Mouse (Mus musculus) neural tube, embryonic 12.5 days (tissue): ENCODE results near the gene 9930021J03Rik. TPM values are rescaled to one million over a fixed set of nuclear protein-coding genes. Genes with fewer than 3 reads are reported as not detected.

Experiments
- polyA plus RNA-seq: library from polyadenylated mRNA; unstranded; fragments of >200 nt; fragmentation: Nextera tagmentation; extraction: Ambion mirVana; gene quantifications from 2 replicates; pipeline ENCODE4 v1.2.1, GENCODE M21; 2016

Gene 9930021J03Rik
- polyA plus RNA-seq, 1 experiment from 2014 or later = 8.3 TPM

Other genes starting within 250 kb of the 9930021J03Rik start
- 14.3 and 15.6 TPM in 2 replicates for gene Ermp1, start 157.6 kb downstream of the 9930021J03Rik start, polyA plus RNA-seq
- not detected in 2 replicates for gene Mlana, start 108.2 kb downstream of the 9930021J03Rik start, polyA plus RNA-seq
- gene Ranbp6, start 7.0 kb upstream of the 9930021J03Rik start, polyA plus RNA-seq = 41.8 and 41.9 TPM in 2 replicates
- gene Il33, start 119.1 kb upstream of the 9930021J03Rik start, polyA plus RNA-seq = 1.0 TPM in 2 replicates
- gene Trpd52l3, start 197.8 kb upstream of the 9930021J03Rik start, polyA plus RNA-seq = not detected in 2 replicates
- gene Uhrf2, start 224.5 kb upstream of the 9930021J03Rik start, polyA plus RNA-seq = 74.6 and 80.9 TPM in 2 replicates